Mouse (Mus musculus) MEL (cell line): Measurements from ENCODE around the gene Cdyl. TPM values are rescaled to one million over a fixed set of nuclear protein-coding genes. Genes with fewer than 3 reads are reported as not detected.

Source experiments
- DNase-seq: peaks from one replicate; pipeline ENCODE4 v3.0.0; 2011; ENCODE audit warnings: low read depth, low spot score
- H3K27ac ChIP-seq: 2 replicates; pipeline ENCODE4 v1.5.1; 2012; ENCODE audit warnings: low read depth, mild to moderate bottlenecking, control low read depth, low read length, moderate library complexity; ENCODE audit not compliant: control insufficient read depth
- H3K27me3 ChIP-seq, 2 experiments: fragments of 150-350 bp in 1 of 2; sonication (generic) in 1 of 2; 2 replicates each; pipeline ENCODE4 v1.6.1; 2012; ENCODE audit warnings: low read length in 2 of 2, mild to moderate bottlenecking in 2 of 2, improper control_type of control experiment in 1 of 2, moderate library complexity in 1 of 2; ENCODE audit not compliant: insufficient read depth in 2 of 2, control insufficient read depth in 1 of 2
- H3K36me3 ChIP-seq, 2 experiments: 2 replicates each; pipeline ENCODE4 v1.6.1; 2012 to 2014; ENCODE audit warnings: low read length in 2 of 2, improper control_type of control experiment in 1 of 2, inconsistent platforms in 1 of 2, mild to moderate bottlenecking in 1 of 2; ENCODE audit not compliant: insufficient read depth in 2 of 2, control insufficient read depth in 1 of 2
- H3K4me1 ChIP-seq, 2 experiments: fragments of 150-350 bp in 1 of 2; sonication (generic) in 1 of 2; 2 replicates each; pipeline ENCODE4 v1.6.1; 2012; ENCODE audit warnings: low read length in 2 of 2, improper control_type of control experiment in 1 of 2, mild to moderate bottlenecking in 1 of 2; ENCODE audit not compliant: insufficient read depth in 2 of 2, control insufficient read depth in 1 of 2
- H3K4me3 ChIP-seq, 2 experiments: fragments of 150-350 bp in 1 of 2; sonication (generic) in 1 of 2; 2 replicates each; pipeline ENCODE4 v1.5.1; 2012; ENCODE audit warnings: low read depth in 2 of 2, low read length in 2 of 2, mild to moderate bottlenecking in 2 of 2, moderate library complexity in 2 of 2, control low read depth in 1 of 2, improper control_type of control experiment in 1 of 2; ENCODE audit not compliant: control insufficient read depth in 1 of 2, insufficient read depth in 1 of 2
- H3K79me2 ChIP-seq: 2 replicates; pipeline ENCODE4 v1.6.1; 2012; ENCODE audit warnings: mild to moderate bottlenecking, low read length, moderate library complexity; ENCODE audit not compliant: control insufficient read depth, poor library complexity, insufficient read depth
- H3K9ac ChIP-seq: 2 replicates; pipeline ENCODE4 v1.6.1; 2012; ENCODE audit warnings: low read depth, mild to moderate bottlenecking, control low read depth, low read length, moderate library complexity; ENCODE audit not compliant: control insufficient read depth, poor library complexity, severe bottlenecking
- H3K9me3 ChIP-seq: fragments of 150-350 bp; sonication (generic); replicated peaks from 2 replicates; pipeline ENCODE4 v1.6.1; 2012; ENCODE audit warnings: mild to moderate bottlenecking, low read length, improper control_type of control experiment, moderate library complexity; ENCODE audit not compliant: insufficient read depth
- BHLHE40 ChIP-seq: IDR thresholded peaks from 2 replicates; pipeline ENCODE4 v1.6.1; 2012; ENCODE audit warnings: low read depth, mild to moderate bottlenecking, inconsistent platforms, low read length, improper control_type of control experiment, borderline replicate concordance
- CHD1 ChIP-seq: IDR thresholded peaks from 2 replicates; pipeline ENCODE4 v1.6.1; 2012; ENCODE audit warnings: low read depth, mild to moderate bottlenecking, inconsistent platforms, low read length, improper control_type of control experiment
- CTCF ChIP-seq, 3 experiments: IDR thresholded peaks in 2 of 3; conservative IDR thresholded peaks in 1 of 3; 2 replicates each; pipeline ENCODE4 v1.5.1; 2011 to 2012; ENCODE audit warnings: low read length in 3 of 3, low read depth in 2 of 3, mild to moderate bottlenecking in 2 of 3, improper control_type of control experiment in 1 of 3, inconsistent platforms in 1 of 3, mixed read lengths in 1 of 3, moderate library complexity in 1 of 3; ENCODE audit not compliant: control insufficient read depth in 1 of 3, insufficient read depth in 1 of 3, poor library complexity in 1 of 3, severe bottlenecking in 1 of 3
- JUND ChIP-seq: IDR thresholded peaks from 2 replicates; pipeline ENCODE4 v1.6.1; 2011; ENCODE audit warnings: low read depth, mild to moderate bottlenecking, improper control_type of control experiment, low read length
- MAFK ChIP-seq: IDR thresholded peaks from 2 replicates; pipeline ENCODE4 v1.6.1; 2011; ENCODE audit warnings: low read depth, mild to moderate bottlenecking, low read length, improper control_type of control experiment, borderline replicate concordance
- MEF2A ChIP-seq: IDR thresholded peaks from 2 replicates; pipeline ENCODE4 v1.6.1; 2014; ENCODE audit warnings: low read depth, mild to moderate bottlenecking, inconsistent platforms, low read length, improper control_type of control experiment; ENCODE audit not compliant: poor library complexity, insufficient replicate concordance, severe bottlenecking; ENCODE audit errors: extremely low read depth
- NRF1 ChIP-seq: IDR thresholded peaks from 2 replicates; pipeline ENCODE4 v1.6.1; 2014; ENCODE audit warnings: low read depth, mild to moderate bottlenecking, inconsistent platforms, low read length, improper control_type of control experiment, moderate library complexity; ENCODE audit not compliant: poor library complexity, insufficient read depth, severe bottlenecking
- POLR2A ChIP-seq, 2 experiments: IDR thresholded peaks; 2 replicates each; pipeline ENCODE4 v1.6.1; 2011 to 2012; ENCODE audit warnings: low read length in 2 of 2, mild to moderate bottlenecking in 2 of 2, control low read depth in 1 of 2, improper control_type of control experiment in 1 of 2, low read depth in 1 of 2, moderate library complexity in 1 of 2; ENCODE audit not compliant: control insufficient read depth in 1 of 2, insufficient read depth in 1 of 2, poor library complexity in 1 of 2
- POLR2AphosphoS5 ChIP-seq: IDR thresholded peaks from 2 replicates; pipeline ENCODE4 v1.6.1; 2012; ENCODE audit warnings: low read depth, borderline replicate concordance, mild to moderate bottlenecking, inconsistent platforms, low read length, moderate library complexity, mixed read lengths
- RAD21 ChIP-seq: IDR thresholded peaks from 2 replicates; pipeline ENCODE4 v1.6.1; 2011; ENCODE audit warnings: mild to moderate bottlenecking, low read depth, low read length, improper control_type of control experiment
- RCOR1 ChIP-seq: IDR thresholded peaks from 2 replicates; pipeline ENCODE4 v1.6.1; 2012; ENCODE audit warnings: low read depth, mild to moderate bottlenecking, inconsistent platforms, low read length, improper control_type of control experiment
- SMC3 ChIP-seq: IDR thresholded peaks from 2 replicates; pipeline ENCODE4 v1.6.1; 2011; ENCODE audit warnings: low read depth, low read length, improper control_type of control experiment
- TCF12 ChIP-seq: IDR thresholded peaks from 2 replicates; pipeline ENCODE4 v1.6.1; 2014; ENCODE audit warnings: low read depth, mild to moderate bottlenecking, inconsistent platforms, low read length, improper control_type of control experiment, moderate library complexity
- USF1 ChIP-seq: IDR thresholded peaks from 2 replicates; pipeline ENCODE4 v1.6.1; 2014; ENCODE audit warnings: low read depth, mild to moderate bottlenecking, inconsistent platforms, low read length, improper control_type of control experiment, moderate library complexity
- ZC3H11A ChIP-seq: IDR thresholded peaks from 2 replicates; pipeline ENCODE4 v1.6.1; 2012; ENCODE audit warnings: low read depth, mild to moderate bottlenecking, inconsistent platforms, low read length, improper control_type of control experiment
- polyA plus RNA-seq, 2 experiments: library from polyadenylated mRNA; stranded (reverse) in 1 of 2; unstranded in 1 of 2; fragments of >175 nt in 1 of 2; fragments of >200 nt in 1 of 2; gene quantifications; 2 replicates each; pipeline versions ENCODE4 v1.2.1 to v1.2.4; 2012; ENCODE audit warnings: low replicate concordance in 2 of 2, low read depth in 1 of 2; ENCODE audit not compliant: insufficient read length in 2 of 2, insufficient read depth in 1 of 2, missing spikeins in 1 of 2
- total RNA-seq: library from RNA; depleted of rRNA; stranded (reverse); fragments of 300-350 nt; gene quantifications from 2 replicates; pipeline ENCODE4 v1.2.3, GENCODE M21; 2012

Cdyl gene
- total and polyA plus RNA-seq, 3 experiments = 8.9 to 32.2 TPM; not detected in 1

GRCm38 (mm10) chr13:35770421-35770820 is 110.8 kb downstream of the Cdyl start (continued):
- TF ChIP-seq POLR2A (IDR thresholded peaks at IDR 0.05; ENCODE audit: control insufficient read depth in 1 of 2, insufficient read depth in 1 of 2, low read depth in 1 of 2, low read length in 2 of 2, poor library complexity in 1 of 2) (no peak), MAFK (no peak), CHD1 (no peak), USF1 (no peak), BHLHE40 (no peak)

GRCm38 (mm10) chr13:35771968-35772382 is 112.3 kb downstream of the Cdyl start:
- peaks cover 12 to 13% of the 10 kb centered on the region in 2 experiments for H3K4me1 ChIP-seq
- H3K9me3 ChIP-seq = no peaks in the 10 kb centered on the region
- peaks cover 59% of the 10 kb centered on the region for H3K79me2 ChIP-seq
- H3K4me3 ChIP-seq = no peak overlapping the region
- no peak overlapping the region for H3K27ac ChIP-seq
- TF ChIP-seq POLR2AphosphoS5 (no peak), CTCF (IDR thresholded peaks at IDR 0.05 in 2 of 3, conservative IDR thresholded peaks at IDR 0.05 in 1 of 3; ENCODE audit: control insufficient read depth in 1 of 3, insufficient read depth in 1 of 3, low read depth in 2 of 3, low read length in 3 of 3, poor library complexity in 1 of 3, severe bottlenecking in 1 of 3) (peak; percentile 43 to 71 (median 62)), ZC3H11A (peak; percentile 57), RAD21 (peak; percentile 68), SMC3 (peak; percentile 64), CHD1 (no peak)
- TF ChIP-seq, all 39 proteins: peak for 4
- peaks cover 0 to 15% of the 10 kb centered on the region in 2 experiments; a peak in 2 of 4 replicates for H3K36me3 ChIP-seq
- no peak for DNase-seq
- no peak overlapping the region for H3K9ac ChIP-seq
- no peaks in the 10 kb centered on the region for H3K27me3 ChIP-seq

- H3K36me3 ChIP-seq = no peaks in the 10 kb centered on the region
- H3K79me2 ChIP-seq = peaks cover 49% of the 10 kb centered on the region
- no peak overlapping the region for H3K27ac ChIP-seq
- no peak overlapping the region for H3K4me3 ChIP-seq
- H3K4me1 ChIP-seq = no peaks in the 10 kb centered on the region
- TF ChIP-seq JUND (no peak), POLR2AphosphoS5 (no peak), CTCF (IDR thresholded peaks at IDR 0.05 in 2 of 3, conservative IDR thresholded peaks at IDR 0.05 in 1 of 3; ENCODE audit: control insufficient read depth in 1 of 3, insufficient read depth in 1 of 3, low read depth in 2 of 3, low read length in 3 of 3, poor library complexity in 1 of 3, severe bottlenecking in 1 of 3) (peak in 2 of 3 experiments; percentile 26 to 40; a peak in 4 of 6 replicates), NRF1 (no peak), RCOR1 (no peak), MEF2A (no peak), TCF12 (no peak), SMC3 (peak; percentile 27; the same call in 1 of the 2 replicates)
- TF ChIP-seq, all 39 proteins: peak for 2
- Histone ChIP-seq H3K27me3 (no peaks in the 10 kb centered on the region), H3K9ac (no peak overlapping the region), H3K9me3 (no peaks in the 10 kb centered on the region)
- DNase-seq = no peak
Observed at GRCm38 (mm10) chr13:35773763-35774162, 114.1 kb downstream of the Cdyl start.
